Mouse (Mus musculus): ENCODE results near the gene Gucd1.

- TF ChIP-seq ZC3H11A (IDR thresholded peaks at IDR 0.05; ENCODE audit: borderline replicate concordance, low read depth, low read length) (no peak), ZNF384 (IDR thresholded peaks at IDR 0.05; ENCODE audit: low read depth, low read length) (no peak), MAFK (IDR thresholded peaks at IDR 0.05; ENCODE audit: insufficient read depth, low read depth, low read length) (no peak)
These were observed 30.6 kb downstream of the Gucd1 start for GRCm38 (mm10) chr10:75487131-75487530.
